Mouse (Mus musculus): ENCODE results near the gene Olfr66. TPM values are rescaled to one million over a fixed set of nuclear protein-coding genes. Genes with fewer than 3 reads are reported as not detected.

Olfr66 gene
- polyA plus RNA-seq, 1 experiment from 2014 or later: not detected

DNA sequence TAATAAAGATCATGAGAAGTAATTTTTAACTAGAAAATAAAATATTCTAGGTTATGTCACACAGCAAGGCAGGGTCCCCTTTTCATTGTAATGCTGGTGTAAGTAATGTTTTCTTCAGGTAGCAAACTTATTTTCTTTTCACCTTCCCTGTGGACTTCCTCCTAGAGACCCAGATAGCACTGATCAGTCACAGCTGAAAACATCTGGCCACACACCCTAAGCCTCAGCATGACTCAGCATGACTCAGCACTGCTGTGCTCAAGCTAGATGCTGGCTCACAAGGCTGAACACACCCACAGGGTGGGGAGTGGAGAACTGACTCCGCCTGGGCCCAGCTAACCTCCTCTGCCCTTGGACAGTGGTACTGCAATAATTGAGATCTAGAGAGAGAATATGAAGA is 25.2 kb downstream of the Olfr66 start:
- no peaks in the 10 kb centered on the region for H3K9me3 ChIP-seq (replicated peaks)

GRCm38 (mm10) chr7:103859076-103859475 is 27.0 kb downstream of the Olfr66 start:
- Histone ChIP-seq H3K9me3 (replicated peaks) (no peaks in the 10 kb centered on the region), H3K4me3 (no peak overlapping the region), H3K27ac (replicated peaks) (no peak overlapping the region), H3K27me3 (ENCODE audit: low read depth, poor library complexity, severe bottlenecking) (no peaks in the 10 kb centered on the region), H3K36me3 (no peaks in the 10 kb centered on the region), H3K4me1 (no peaks in the 10 kb centered on the region)
- WGBS: 76% methylated on average over 2 of the region's 2 CpGs
- no peak for DNase-seq (ENCODE audit: low spot score)

More for the DNA sequence above, 25.2 kb downstream of the Olfr66 start:
- Histone ChIP-seq H3K27me3 (ENCODE audit: low read depth, poor library complexity, severe bottlenecking) (no peaks in the 10 kb centered on the region), H3K36me3 (no peaks in the 10 kb centered on the region), H3K4me3 (no peak overlapping the region), H3K27ac (replicated peaks) (no peak overlapping the region), H3K4me1 (no peaks in the 10 kb centered on the region)
- peak; percentile 19 for DNase-seq (ENCODE audit: low spot score)
- 68% methylated on average over 1 of the region's 1 CpGs for WGBS

DNA sequence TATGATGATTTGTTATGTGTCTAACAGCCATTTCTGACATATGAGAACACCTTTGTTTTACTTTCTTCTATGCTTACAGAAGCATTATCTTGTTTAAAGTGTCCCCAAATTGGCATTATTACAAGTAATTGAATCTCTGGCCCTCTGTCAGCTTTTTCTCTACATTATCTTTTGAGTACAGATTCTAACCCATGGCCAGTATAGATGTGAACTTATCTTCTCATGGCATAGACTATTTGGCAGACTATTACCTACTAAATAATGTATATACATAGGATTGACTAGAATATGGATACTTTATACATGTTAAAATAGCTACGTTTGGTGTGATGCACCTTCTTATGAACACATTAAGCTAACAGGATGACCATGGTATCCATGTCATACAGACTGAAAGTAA is 31.4 kb downstream of the Olfr66 start:
- no peaks in the 10 kb centered on the region for H3K27me3 ChIP-seq (ENCODE audit: low read depth, poor library complexity, severe bottlenecking)
- WGBS: 74% methylated on average over 1 of the region's 1 CpGs
- no peaks in the 10 kb centered on the region for H3K36me3 ChIP-seq
- no peak for DNase-seq (ENCODE audit: low spot score)
- no peak overlapping the region for H3K4me3 ChIP-seq
- H3K4me1 ChIP-seq: no peaks in the 10 kb centered on the region
- no peaks in the 10 kb centered on the region for H3K9me3 ChIP-seq (replicated peaks)
- no peak overlapping the region for H3K27ac ChIP-seq (replicated peaks)

- no peaks in the 10 kb centered on the region for H3K36me3 ChIP-seq
- no peaks in the 10 kb centered on the region for H3K4me1 ChIP-seq
- 82% methylated on average over 2 of the region's 2 CpGs for WGBS
- H3K9me3 ChIP-seq (replicated peaks): no peaks in the 10 kb centered on the region
- H3K27ac ChIP-seq (replicated peaks): no peak within 1 kb of the TSS
- H3K4me3 ChIP-seq: no peak within 1 kb of the TSS
- no peaks in the 10 kb centered on the region for H3K27me3 ChIP-seq (ENCODE audit: low read depth, poor library complexity, severe bottlenecking)
- no peak for DNase-seq (ENCODE audit: low spot score)
Measured at GRCm38 (mm10) chr7:103853090-103853489, 33.0 kb downstream of the Olfr66 start, which contains the start of gene Hbb-y. Gene Hbb-y (minus strand): TSS chr7:103853216.

- H3K36me3 ChIP-seq: no peaks in the 10 kb centered on the region
- no peaks in the 10 kb centered on the region for H3K4me1 ChIP-seq
- DNase-seq (ENCODE audit: low spot score): no peak
- WGBS: 55% methylated on average over 1 of the region's 2 CpGs
- no peaks in the 10 kb centered on the region for H3K9me3 ChIP-seq (replicated peaks)
- no peak overlapping the region for H3K27ac ChIP-seq (replicated peaks)
- H3K27me3 ChIP-seq (ENCODE audit: low read depth, poor library complexity, severe bottlenecking): no peaks in the 10 kb centered on the region
- H3K4me3 ChIP-seq: no peak overlapping the region
Measured at GRCm38 (mm10) chr7:103844525-103845325, 41.3 kb downstream of the Olfr66 start.

GRCm38 (mm10) chr7:103843034-103843433 is 43.0 kb downstream of the Olfr66 start, which contains the start of gene Hbb-bh1:
Gene Hbb-bh1 (minus strand): TSS chr7:103843164.
- no peak within 1 kb of the TSS for H3K4me3 ChIP-seq
- H3K36me3 ChIP-seq: no peaks in the 10 kb centered on the region
- WGBS: 81% methylated on average over 2 of the region's 2 CpGs
- H3K27me3 ChIP-seq (ENCODE audit: low read depth, poor library complexity, severe bottlenecking): no peaks in the 10 kb centered on the region
- H3K27ac ChIP-seq (replicated peaks): no peak within 1 kb of the TSS
- no peaks in the 10 kb centered on the region for H3K9me3 ChIP-seq (replicated peaks)
- H3K4me1 ChIP-seq: no peaks in the 10 kb centered on the region
- DNase-seq (ENCODE audit: low spot score): no peak

DNA sequence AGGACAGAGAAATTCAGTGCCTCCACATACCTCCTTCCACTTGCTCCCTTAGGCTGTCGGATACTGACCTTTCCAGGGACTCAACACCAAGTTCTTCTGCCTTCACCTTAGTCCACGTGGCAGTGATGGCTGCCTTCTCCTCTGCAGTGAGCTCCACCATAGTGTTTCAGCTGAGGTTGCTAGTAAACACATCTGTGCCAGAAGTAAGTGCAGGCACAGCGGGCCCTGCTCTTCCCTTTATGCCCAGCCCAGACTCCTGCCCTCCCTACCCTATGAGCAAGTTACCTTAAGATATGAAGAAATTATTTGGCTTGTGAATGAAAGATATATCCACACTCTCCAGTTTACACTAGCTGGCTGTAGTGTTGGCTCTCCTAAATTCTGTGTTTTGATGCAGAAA is 45.8 kb downstream of the Olfr66 start, which contains the start of gene Hbb-bh2:
Gene Hbb-bh2 (minus strand): TSS at position 253 of the 400 bp plus-strand sequence.
- H3K27ac ChIP-seq (replicated peaks): no peak within 1 kb of the TSS
- no peaks in the 10 kb centered on the region for H3K9me3 ChIP-seq (replicated peaks)
- DNase-seq (ENCODE audit: low spot score): no peak
- H3K4me1 ChIP-seq: no peaks in the 10 kb centered on the region
- H3K4me3 ChIP-seq: no peak within 1 kb of the TSS
- WGBS: 70% methylated on average over 3 of the region's 3 CpGs
- H3K36me3 ChIP-seq: no peaks in the 10 kb centered on the region
- no peaks in the 10 kb centered on the region for H3K27me3 ChIP-seq (ENCODE audit: low read depth, poor library complexity, severe bottlenecking)

Other genes starting within 250 kb of the Olfr66 start
- not detected in 2 replicates for gene Olfr622, start 243.6 kb downstream of the Olfr66 start, polyA plus RNA-seq (2016; fragmentation: Nextera tagmentation; extraction: Ambion mirVana)
- not detected in 2 replicates for gene Olfr623, start 222.6 kb downstream of the Olfr66 start, polyA plus RNA-seq (2016; fragmentation: Nextera tagmentation; extraction: Ambion mirVana)
- 0.02 TPM in 2 replicates for gene Olfr624, start 215.1 kb downstream of the Olfr66 start, polyA plus RNA-seq (2016; fragmentation: Nextera tagmentation; extraction: Ambion mirVana)
- not detected in 2 replicates for gene Olfr625-ps1, start 203.5 kb downstream of the Olfr66 start, polyA plus RNA-seq (2016; fragmentation: Nextera tagmentation; extraction: Ambion mirVana)
- not detected in 2 replicates for gene Olfr243, start 171.6 kb downstream of the Olfr66 start, polyA plus RNA-seq (2016; fragmentation: Nextera tagmentation; extraction: Ambion mirVana)
- gene Olfr628, start 155.9 kb downstream of the Olfr66 start, polyA plus RNA-seq (2016; fragmentation: Nextera tagmentation; extraction: Ambion mirVana): not detected in 2 replicates
- not detected in 2 replicates for gene Olfr629, start 141.3 kb downstream of the Olfr66 start, polyA plus RNA-seq (2016; fragmentation: Nextera tagmentation; extraction: Ambion mirVana)
- gene Olfr630, start 128.9 kb downstream of the Olfr66 start, polyA plus RNA-seq (2016; fragmentation: Nextera tagmentation; extraction: Ambion mirVana): not detected in 2 replicates
- not detected in 2 replicates for gene Olfr69, start 114.7 kb downstream of the Olfr66 start, polyA plus RNA-seq (2016; fragmentation: Nextera tagmentation; extraction: Ambion mirVana)
- gene Olfr68, start 106.6 kb downstream of the Olfr66 start, polyA plus RNA-seq (2016; fragmentation: Nextera tagmentation; extraction: Ambion mirVana): not detected in 2 replicates
- not detected in 2 replicates for gene Olfr67, start 94.4 kb downstream of the Olfr66 start, polyA plus RNA-seq (2016; fragmentation: Nextera tagmentation; extraction: Ambion mirVana)
- gene Hbb-bt, start 72.3 kb downstream of the Olfr66 start, polyA plus RNA-seq (2016; fragmentation: Nextera tagmentation; extraction: Ambion mirVana): 191 and 345 TPM in 2 replicates
- 74.3 and 117 TPM in 2 replicates for gene Hbb-bs, start 58.2 kb downstream of the Olfr66 start, polyA plus RNA-seq (2016; fragmentation: Nextera tagmentation; extraction: Ambion mirVana)
- gene Hbb-bh2, start 45.7 kb downstream of the Olfr66 start, polyA plus RNA-seq (2016; fragmentation: Nextera tagmentation; extraction: Ambion mirVana): 0.23 TPM in 1 of 2 replicates, not detected in the other
- 3,029 and 4,275 TPM in 2 replicates for gene Hbb-bh1, start 43.1 kb downstream of the Olfr66 start, polyA plus RNA-seq (2016; fragmentation: Nextera tagmentation; extraction: Ambion mirVana)
- 7,838 and 8,555 TPM in 2 replicates for gene Hbb-y, start 33.0 kb downstream of the Olfr66 start, polyA plus RNA-seq (2016; fragmentation: Nextera tagmentation; extraction: Ambion mirVana)
- not detected in 2 replicates for gene Olfr64, start 8.2 kb upstream of the Olfr66 start, polyA plus RNA-seq (2016; fragmentation: Nextera tagmentation; extraction: Ambion mirVana)
- not detected in 2 replicates for gene Olfr65, start 17.2 kb upstream of the Olfr66 start, polyA plus RNA-seq (2016; fragmentation: Nextera tagmentation; extraction: Ambion mirVana)
- not detected in 2 replicates for gene Olfr631, start 42.6 kb upstream of the Olfr66 start, polyA plus RNA-seq (2016; fragmentation: Nextera tagmentation; extraction: Ambion mirVana)
- gene Olfr632, start 48.1 kb upstream of the Olfr66 start, polyA plus RNA-seq (2016; fragmentation: Nextera tagmentation; extraction: Ambion mirVana): not detected in 2 replicates
- gene Olfr633, start 58.2 kb upstream of the Olfr66 start, polyA plus RNA-seq (2016; fragmentation: Nextera tagmentation; extraction: Ambion mirVana): not detected in 2 replicates
- 0.01 and 0.04 TPM in 2 replicates for gene Olfr635, start 84.9 kb upstream of the Olfr66 start, polyA plus RNA-seq (2016; fragmentation: Nextera tagmentation; extraction: Ambion mirVana)
- not detected in 2 replicates for gene Olfr638, start 112.5 kb upstream of the Olfr66 start, polyA plus RNA-seq (2016; fragmentation: Nextera tagmentation; extraction: Ambion mirVana)
- not detected in 2 replicates for gene Olfr639, start 131.1 kb upstream of the Olfr66 start, polyA plus RNA-seq (2016; fragmentation: Nextera tagmentation; extraction: Ambion mirVana)
- not detected in 2 replicates for gene Olfr640, start 139.3 kb upstream of the Olfr66 start, polyA plus RNA-seq (2016; fragmentation: Nextera tagmentation; extraction: Ambion mirVana)
- not detected in 2 replicates for gene Olfr641, start 149.2 kb upstream of the Olfr66 start, polyA plus RNA-seq (2016; fragmentation: Nextera tagmentation; extraction: Ambion mirVana)
- gene Olfr642, start 166.4 kb upstream of the Olfr66 start, polyA plus RNA-seq (2016; fragmentation: Nextera tagmentation; extraction: Ambion mirVana): not detected in 2 replicates
- not detected in 2 replicates for gene 4930516K23Rik, start 175.2 kb upstream of the Olfr66 start, polyA plus RNA-seq (2016; fragmentation: Nextera tagmentation; extraction: Ambion mirVana)
- not detected in 2 replicates for gene Olfr644, start 185.6 kb upstream of the Olfr66 start, polyA plus RNA-seq (2016; fragmentation: Nextera tagmentation; extraction: Ambion mirVana)
- gene Olfr645, start 199.2 kb upstream of the Olfr66 start, polyA plus RNA-seq (2016; fragmentation: Nextera tagmentation; extraction: Ambion mirVana): not detected in 2 replicates
- gene Olfr646, start 218.6 kb upstream of the Olfr66 start, polyA plus RNA-seq (2016; fragmentation: Nextera tagmentation; extraction: Ambion mirVana): not detected in 2 replicates
- gene Ubqln5, start 243.6 kb upstream of the Olfr66 start, polyA plus RNA-seq (2016; fragmentation: Nextera tagmentation; extraction: Ambion mirVana): not detected in 2 replicates

All from midbrain, embryonic 10.5 days (tissue).